Mouse (Mus musculus) mesoderm, embryonic 11.5 days (tissue): ENCODE results near the gene Vps37c.

Source experiments
- DNase-seq: peaks from one replicate; pipeline ENCODE4 v3.0.0-alpha.2; 2012; ENCODE audit warnings: low read depth, low spot score

Vps37c gene

DNA sequence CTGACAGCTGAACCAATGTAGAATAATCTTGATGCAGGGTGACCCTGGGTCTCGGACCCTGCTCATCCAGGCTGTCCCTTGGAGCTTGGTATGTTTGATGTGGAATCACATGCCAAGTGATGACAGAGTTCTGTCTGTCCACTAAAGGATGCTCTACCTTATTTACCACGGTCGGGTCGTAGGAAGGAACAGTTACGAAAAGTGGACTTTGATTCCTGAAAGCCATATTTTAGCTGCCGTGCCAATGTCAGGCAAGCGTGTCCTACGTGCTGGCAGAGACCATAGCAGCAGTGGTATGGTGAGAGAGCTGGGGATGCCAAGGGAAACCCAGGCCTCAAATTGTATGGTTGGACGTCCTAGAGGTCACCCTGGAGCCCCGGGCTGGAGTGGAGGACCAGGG, 25.0 kb downstream of the Vps37c start:
- no peak for DNase-seq

DNA sequence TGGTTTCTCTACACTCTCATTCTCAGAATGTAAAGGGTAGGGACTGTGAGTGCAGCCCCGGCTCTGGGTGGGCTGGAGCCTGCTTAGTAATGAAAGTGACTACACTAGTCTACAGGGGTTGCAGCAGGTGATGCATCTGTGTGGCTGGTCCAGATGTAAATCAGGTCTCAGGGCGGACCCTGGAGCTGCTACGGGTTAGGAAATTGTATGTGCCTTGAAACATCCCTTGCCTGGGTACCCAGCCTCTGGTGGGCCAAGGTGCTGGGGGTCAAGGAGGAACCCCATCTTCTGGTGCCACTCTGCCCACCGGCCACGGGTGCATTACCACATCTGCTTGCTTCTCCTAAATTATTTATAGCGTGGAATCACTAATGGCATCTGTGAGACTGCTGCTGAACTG, 25.6 kb downstream of the Vps37c start:
- no peak for DNase-seq

DNA sequence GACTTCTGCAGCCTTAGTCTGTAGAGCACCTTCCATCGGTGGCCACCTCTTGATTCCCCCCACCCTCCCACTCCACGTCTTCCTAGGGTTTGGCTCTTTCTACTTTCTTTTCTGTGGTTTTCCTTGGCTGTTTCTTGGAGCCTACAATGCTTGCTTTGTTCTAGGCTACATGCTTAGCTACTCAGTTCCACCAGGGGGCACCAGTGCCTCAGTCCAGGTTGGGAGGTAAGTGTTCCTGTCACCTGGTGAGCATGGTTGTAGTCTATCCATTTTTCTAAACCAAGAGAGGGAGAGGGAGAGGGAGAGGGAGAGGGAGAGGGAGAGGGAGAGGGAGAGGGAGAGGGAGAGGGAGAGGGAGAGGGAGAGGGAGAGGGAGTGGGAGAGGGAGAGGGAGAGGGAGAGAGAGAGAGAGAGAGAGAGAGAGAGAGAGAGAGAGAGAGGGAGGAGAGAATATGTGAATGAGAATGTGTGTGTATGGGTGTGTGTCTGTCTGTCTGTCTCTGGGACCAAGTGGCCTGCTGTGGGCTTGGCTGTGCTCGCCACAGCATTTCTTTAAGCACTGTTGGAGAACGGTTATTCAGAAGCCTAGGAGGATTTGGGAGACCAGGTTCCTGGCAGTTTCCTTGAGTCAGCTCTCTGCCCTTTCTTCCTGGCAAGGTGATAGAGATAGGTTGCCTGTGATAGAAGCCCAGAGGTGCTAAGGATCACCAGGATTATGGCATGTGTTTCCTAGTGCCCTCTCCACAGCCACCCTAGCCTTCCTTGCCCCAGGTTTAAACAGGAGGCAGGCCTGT, 26.3 kb downstream of the Vps37c start:
- DNase-seq = peak; percentile 83

DNA sequence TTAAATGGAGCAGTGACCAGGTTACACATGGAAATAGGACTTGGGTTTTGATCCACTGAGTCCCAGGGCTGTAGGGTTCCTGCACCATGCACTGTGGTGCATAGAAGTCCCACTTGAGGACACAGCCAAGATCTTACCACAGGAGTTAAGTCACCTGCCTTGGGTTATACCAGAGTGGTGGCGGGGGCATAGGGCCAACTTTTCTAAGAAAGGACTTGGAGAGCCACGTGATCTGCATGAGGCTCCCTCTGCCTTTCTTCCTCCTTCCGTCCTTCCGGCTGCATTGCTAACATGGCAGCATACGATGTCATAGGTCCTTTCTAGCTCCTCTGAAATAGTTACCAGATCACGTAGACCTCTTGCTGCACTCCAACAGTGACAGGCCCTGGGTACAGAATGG, 26.9 kb downstream of the Vps37c start:
- no peak for DNase-seq

DNA sequence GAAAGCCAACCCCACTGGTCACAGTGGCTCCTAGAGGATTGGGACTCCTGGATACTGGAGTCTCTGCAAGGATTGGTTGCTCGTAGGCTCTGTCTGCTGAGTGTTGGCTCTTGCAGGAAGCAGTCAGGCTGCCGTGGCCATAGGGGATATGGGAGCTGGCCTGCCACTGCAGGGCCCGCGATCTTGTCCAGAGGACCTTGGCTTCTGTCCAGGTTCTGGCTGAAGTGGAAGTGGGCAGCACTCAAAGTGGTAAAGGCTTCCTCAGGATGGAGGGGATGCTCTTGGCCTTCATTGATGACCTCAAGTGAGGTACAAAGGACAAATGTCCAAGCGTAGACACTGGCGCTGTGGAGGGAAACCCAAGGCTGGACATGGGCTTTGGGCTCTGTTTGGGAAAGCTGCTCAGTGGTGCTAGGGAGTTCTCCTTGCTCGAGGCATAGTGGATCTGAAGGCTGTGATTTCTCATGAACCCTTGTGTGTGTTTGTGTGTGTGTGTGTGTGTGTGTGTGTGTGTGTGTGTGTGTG, 29.8 kb downstream of the Vps37c start:
- no peak for DNase-seq

DNA sequence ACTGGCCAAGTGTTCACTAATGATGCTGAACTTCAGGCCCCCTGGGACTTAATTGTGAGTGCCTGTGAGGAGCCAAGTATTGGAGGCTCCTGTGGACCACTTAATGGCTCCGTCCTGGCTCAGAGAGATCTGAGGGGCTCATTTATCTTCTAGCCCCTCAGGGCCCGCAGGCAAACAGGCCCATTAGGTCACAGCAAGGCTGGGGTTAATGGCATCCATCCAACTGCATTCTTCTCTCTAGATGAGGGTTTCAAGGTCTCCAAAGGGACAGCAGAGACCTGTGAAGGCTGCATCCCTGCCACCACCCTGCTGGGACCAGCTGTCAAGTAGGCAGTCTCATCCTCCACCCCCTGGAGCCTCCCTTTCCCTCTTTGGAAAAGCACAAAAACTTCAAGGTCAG, 31.2 kb downstream of the Vps37c start:
- peak; percentile 61 for DNase-seq

DNA sequence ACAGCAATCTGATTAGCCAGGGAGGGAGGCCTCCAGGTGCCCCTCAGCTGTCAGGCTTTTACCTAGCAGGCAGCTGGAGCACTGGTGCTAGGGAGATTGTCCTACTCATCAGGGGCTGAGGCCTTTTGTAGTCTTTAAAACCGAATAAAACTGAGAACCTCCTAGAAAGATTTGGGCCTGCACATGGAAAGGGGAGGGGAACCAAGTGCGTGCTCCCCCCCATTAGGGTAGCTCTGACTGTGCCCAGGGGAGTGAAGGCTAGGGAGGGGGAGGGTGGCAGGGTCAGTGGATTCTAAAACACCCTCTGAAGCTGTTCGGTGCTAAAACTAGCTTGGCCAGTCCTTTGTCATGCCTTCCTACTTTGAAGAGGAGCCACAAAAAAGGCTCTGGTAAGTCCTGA, 32.0 kb downstream of the Vps37c start:
- no peak for DNase-seq

DNA sequence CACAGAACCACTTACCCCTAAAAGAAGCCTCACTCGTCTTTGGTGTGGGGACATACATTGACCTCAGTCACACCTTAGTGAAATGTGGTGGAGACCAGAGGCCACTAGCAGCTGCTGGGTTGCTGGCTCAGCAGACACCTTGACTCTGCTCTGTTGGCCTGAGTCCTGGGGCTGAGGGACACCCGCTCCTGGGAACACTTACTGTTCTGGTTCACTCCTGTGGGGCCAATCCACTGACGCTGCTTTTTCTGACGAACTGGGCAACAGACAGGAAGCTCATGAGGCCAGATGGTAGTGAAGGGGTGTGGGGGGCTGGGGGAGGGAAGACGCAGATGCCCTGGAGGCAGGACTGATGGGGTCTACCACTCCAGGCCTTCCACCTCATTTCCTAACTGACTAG, 32.5 kb downstream of the Vps37c start:
- no peak for DNase-seq

DNA sequence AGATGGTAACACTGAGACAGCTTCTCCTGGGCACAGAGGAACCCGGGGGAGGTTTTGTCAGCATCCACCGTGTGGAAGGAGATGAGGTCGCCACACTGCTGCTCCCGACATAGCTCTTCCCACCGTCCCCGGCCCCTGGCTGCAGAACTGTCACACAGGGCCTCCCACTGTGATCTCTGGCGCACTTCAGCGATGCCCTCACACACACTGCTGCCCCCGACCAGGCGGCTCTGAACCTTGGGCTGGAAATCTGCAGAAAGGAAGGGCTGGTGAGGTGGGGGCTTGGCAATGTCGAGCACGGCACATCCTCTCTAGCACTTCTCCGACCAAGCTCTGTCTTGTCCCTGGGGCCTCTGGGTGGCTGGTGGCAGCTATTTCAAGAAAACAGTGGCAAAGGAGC, 34.5 kb downstream of the Vps37c start:
- DNase-seq = no peak

DNA sequence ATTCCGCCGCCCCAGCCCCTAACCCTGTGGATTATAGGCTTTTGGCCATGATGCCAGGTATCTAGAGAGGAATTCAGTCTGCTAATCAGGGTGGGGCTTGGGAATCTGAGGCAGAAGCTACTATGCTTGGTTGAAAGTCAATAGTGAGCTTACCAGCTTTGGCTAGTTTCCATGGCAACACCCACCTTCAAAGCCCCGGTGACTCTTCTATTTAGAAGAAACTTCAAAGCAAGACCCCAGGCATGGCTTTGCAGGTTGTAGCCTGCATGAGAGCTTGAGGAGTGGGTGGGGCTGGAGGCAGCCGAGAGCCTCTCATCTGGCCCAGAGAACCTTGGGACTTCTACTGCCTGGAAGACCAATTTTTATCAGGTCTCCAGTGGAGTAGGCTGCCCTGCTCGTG, 35.1 kb downstream of the Vps37c start:
- no peak for DNase-seq

DNA sequence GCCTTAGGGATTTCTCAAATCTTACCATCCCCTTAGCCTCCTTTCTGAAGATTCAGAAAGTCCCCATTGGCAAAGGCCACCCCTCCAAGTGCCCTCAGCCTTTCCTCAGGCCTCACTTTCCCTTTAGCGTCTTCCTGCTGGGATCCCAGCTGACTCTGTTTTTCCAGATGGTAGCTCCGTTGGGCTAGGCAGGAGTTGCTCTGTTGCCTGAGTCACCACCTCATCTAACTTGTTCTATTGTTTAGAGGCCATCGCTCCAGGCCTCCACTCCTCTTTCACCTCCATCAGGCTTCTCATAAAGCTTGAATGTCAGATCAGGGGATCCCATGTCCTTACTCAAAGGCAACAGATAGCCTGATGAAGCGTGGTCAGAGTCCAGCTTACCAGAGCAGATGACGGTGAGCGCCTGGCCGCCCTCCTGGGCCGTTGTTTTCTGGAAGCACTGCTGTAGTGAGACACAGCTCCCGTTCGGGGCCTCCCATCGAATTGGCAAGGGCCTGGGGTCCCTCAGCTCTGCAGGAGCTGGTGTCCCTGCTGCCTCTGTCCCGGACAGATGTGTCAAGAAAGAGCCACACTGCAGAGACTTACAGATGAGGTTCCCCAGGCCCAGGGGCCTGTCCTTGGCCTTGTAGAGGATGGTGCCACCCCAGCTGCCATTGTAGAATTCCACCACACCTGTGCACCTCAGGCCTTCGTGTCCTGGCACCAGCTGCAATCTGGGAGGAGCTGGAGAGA, 36.3 kb downstream of the Vps37c start:
- no peak for DNase-seq

DNA sequence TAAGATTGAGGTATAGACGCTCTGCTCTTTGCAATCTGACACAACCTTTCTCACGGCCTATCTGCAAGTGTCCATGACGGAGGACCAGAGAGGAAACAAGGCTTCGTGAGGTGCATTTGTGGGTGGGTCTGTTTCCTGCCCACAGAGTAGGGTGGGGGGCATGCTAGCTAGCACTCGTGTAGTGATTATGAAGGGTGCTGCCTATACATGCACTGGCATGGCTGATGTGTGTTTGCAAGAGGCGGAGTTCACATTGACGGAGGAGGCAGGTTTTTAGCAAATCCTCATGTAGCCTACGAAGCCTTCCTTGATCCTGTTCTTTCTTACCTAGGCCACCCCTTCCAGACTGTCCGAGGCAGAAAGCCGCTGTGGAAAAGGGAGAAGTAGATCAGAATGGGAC, 41.4 kb downstream of the Vps37c start:
- DNase-seq = no peak

DNA sequence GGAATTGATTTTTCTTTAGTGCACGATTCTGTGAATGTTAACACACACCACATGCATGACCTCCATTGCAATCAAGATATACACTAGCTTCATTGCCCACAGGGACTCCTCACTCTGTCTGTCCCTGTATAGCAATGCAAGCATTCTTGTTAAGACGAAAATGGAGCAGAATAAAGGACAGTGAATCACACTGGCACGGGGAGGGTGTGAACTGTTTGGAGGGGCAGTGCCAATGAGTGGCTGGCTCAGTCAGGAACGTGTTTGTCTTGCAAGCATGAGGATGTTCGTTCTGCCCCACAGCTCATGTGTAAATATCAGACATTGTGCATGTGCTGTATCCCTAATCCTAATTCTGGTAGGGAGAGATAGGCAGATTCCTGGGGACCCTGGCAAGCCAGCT, 41.9 kb downstream of the Vps37c start:
- DNase-seq = no peak

DNA sequence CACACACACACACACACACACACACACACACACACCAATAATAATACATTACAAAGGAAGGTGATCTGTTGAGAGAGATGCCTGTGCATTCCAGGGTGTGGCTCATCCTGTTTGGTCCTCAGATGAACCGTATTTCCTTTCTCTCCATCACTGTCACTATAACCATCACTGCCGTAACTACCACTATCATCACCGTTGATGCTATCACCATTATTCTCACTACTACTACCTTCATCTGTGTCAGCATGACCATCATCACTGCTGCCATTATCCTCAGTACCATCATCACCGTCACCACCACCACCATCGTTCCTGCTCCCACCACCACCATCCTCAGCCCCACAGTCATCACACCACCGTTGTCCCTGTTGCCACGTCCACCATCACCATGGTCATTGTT, 43.4 kb downstream of the Vps37c start:
- no peak for DNase-seq

DNA sequence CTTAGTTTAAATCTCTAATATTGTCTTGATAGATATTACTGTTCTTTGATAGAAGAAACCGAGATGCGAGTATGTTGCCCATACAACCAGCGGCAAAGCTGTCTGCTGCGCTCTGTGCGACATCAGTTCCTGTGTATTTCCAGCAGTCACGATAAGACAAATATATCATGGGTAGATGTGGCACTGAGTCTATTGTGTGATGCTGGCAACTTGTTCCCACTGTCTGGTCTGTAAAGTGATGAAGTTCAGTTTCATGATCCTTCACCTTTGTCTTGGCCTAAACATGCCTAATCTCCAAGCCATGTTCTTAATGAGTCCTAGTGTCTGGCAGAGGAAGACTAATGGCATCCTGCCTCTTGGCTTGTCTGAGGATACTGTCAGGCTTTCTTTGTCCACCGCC, 44.2 kb downstream of the Vps37c start:
- no peak for DNase-seq

DNA sequence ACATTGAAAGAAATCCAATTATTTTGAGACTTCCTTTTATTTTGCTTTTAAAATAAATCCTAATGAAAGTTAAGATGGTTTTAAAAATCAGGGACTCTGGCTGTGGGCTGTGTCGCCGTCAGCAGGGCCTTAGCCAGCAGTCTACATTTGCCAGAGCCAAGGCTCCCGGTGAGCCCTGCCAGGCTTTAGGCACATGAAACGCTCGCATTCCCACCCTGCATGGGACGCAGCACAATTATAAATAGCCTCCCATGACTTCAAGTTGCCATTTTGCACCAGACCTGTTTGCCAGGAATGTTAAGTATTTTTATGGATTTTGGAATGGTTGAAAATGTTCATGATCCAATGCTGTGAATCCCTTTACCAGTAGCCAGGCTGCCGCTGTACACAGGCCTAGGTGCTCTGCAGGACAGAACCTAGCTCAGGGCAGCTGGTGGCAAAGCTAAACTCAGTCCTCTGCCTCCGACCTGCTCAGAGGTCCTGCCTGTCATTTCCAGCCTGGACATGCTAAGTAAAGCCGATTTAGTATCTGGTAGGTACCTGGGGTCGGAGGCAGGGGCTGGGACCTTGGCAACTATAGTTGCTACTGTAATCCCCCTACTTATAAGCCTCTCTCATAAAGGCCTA, 45.1 kb downstream of the Vps37c start:
- no peak for DNase-seq

DNA sequence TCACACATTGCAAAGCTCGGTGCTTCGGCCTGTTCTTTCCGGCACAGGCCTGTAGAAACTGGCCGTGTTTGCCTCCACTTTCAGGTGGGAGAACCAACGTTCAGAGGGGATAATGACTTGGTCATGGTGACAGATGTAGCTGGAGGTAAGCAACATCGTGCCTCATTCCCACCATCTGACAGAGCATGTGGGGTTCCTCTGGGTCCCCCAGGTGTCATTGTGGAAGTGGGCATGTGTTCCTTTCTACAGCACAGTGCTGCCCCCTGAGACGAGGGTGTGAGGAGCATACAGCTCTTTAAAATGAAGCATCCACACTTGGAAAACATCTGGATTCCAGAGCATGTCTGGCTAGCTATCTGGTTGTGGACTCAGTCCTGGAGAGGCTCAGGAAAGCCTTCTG, 46.0 kb downstream of the Vps37c start:
- no peak for DNase-seq

DNA sequence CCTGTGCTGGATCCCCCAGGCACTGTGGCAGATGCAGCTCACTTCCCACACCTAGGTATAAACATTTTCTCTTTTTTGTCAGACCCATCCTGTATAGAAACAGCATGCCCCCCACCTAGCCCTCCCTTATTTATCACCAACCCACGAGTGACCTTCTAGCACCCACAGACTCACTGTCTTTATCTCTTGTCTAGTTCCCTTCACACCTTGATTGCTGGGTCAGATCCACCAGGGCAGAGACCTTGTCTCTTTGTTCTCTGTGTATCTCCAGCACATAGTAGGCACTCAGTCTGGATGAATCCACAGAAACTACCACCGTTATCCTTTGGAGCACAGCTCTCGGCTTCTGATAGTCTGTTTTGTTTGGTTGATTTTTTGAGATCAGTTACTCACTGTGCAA, 46.5 kb downstream of the Vps37c start:
- DNase-seq = no peak

DNA sequence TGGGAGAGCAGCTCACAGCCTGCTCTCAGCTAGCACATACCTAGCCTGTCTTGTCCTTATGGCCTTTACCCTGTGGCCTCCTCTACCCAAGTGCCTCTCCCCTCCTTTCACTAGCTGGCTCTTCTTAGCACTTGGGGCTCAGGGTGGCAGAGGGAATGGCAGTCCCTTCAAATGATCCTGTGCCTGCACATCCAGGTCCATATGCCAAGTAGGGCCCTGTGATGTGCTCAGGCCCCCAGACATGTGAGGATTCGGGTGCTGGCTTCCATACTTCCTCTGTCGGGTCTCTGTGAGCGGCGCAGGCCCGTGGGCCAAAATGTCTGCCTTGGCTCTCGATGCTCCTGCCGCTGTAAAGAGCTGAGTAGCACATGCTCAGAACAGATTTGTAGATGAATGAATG, 47.3 kb downstream of the Vps37c start:
- DNase-seq = no peak

DNA sequence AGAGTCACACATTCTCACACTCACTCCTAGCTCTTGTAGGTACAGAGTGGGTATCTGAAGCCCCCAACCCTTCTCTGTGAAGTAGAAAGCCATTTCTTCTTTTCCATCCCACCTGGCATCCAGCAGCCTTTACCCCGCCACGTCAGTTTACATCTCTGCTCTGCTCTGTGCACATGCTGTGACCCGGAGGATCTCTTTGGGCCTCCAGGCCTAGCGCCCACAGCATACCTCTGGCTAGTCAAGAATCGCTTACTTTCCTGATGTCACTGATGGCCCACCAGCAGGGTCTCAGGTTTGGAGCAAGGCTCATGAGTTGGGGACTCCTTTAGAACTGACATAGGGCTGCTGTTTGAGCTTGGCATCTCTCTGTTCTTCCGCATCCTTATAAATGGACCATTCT, 49.5 kb downstream of the Vps37c start:
- no peak for DNase-seq

DNA sequence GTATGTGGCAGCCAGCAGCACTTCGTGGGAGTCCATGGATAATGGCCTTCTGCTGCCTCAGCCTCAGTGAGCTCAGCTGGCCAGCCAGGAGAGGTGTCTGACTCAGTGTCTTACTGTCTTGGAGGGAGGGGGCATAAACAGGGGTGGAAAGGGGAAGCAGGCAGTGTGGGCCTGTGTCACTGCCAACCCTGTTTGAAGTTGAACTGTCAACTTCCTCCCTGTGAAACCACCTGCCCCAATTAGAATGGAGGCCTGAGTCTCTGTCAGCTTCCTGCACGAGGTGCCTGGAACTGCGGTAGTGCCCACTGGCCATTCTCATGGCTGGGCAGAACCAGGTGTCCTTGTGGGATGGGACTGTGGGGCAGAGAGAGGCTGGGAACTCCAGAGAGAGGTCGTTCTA, 50.3 kb downstream of the Vps37c start, which contains the start of gene Cd5:
Gene Cd5 (minus strand): TSS at position 192 of the 400 bp plus-strand sequence.
- DNase-seq = no peak

DNA sequence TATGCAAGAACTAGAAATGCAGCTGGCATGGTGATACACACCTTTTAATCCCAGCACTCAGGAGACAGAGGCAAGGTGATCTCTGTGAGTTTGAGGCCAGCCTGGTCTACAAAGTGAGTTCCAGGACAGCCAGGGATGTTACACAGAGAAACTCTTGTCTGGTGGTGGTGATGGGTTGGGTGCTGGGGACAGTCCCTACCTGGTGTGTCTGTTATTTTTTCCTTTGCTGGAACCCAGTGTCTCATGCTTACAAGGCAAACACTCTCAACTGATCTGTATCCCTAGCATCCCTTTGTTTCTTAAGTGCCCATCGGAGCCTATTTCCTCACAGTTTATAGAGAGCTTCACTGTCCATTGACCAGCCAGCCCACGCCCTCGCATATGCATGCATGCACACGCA, 51.4 kb downstream of the Vps37c start:
- no peak for DNase-seq
